ENCODE assay signal across 7 mouse cellular contexts in genomic region chr7:107215723-107216122, GRCm38 (mm10). TPM values are rescaled to one million over a fixed set of nuclear protein-coding genes. Genes with fewer than 3 reads are reported as not detected.
A peak's percentile ranks its signal among the peaks of the same experiment; 100 is the strongest.
DNase-seq lines count a peak whose midpoint lies in the region; ATAC-seq and TF ChIP-seq lines count a peak whose summit lies in the region.

No protein-coding gene starts in this region.

- peak; percentile 62; the same call in 1 of the 2 replicates for TF ChIP-seq CTCF in cortical plate, adult 2 months (IDR thresholded peaks at IDR 0.05; ENCODE audit: extremely low read depth, insufficient read depth, low read length)

- no peak for TF ChIP-seq POLR2A in cortical plate, adult 2 months (IDR thresholded peaks at IDR 0.05; ENCODE audit: extremely low read depth, insufficient read depth, low read length)

- H3K4me1 ChIP-seq in cortical plate, adult 2 months (ENCODE audit: control insufficient read depth, insufficient read depth, low read length), result no peaks in the 10 kb centered on the region
- no peaks in the 10 kb centered on the region for H3K4me1 ChIP-seq in kidney, embryonic 14.5 days (ENCODE audit: control insufficient read depth, insufficient read depth, low read length)

- no peak overlapping the region for H3K4me3 ChIP-seq in cortical plate, adult 2 months (ENCODE audit: insufficient read depth, low read length)
- H3K4me3 ChIP-seq in kidney, embryonic 14.5 days (ENCODE audit: low read length), result no peak overlapping the region

- no peak overlapping the region for H3K27ac ChIP-seq in cortical plate, adult 2 months (ENCODE audit: insufficient read depth, low read length)
- H3K27ac ChIP-seq in kidney, embryonic 14.5 days (ENCODE audit: low read depth, low read length), result no peak overlapping the region

- H3K27me3 ChIP-seq in kidney, embryonic 14.5 days (ENCODE audit: control insufficient read depth, insufficient read depth, low read length), result peaks cover 13% of the 10 kb centered on the region; the same call in 1 of the 2 replicates

- no peaks in the 10 kb centered on the region for H3K9me3 ChIP-seq in kidney, embryonic 14.5 days (ENCODE audit: control insufficient read depth, low read length)

- H3K36me3 ChIP-seq in kidney, embryonic 14.5 days (ENCODE audit: control insufficient read depth, insufficient read depth, low read length), result no peaks in the 10 kb centered on the region

- peak; percentile 9 for DNase-seq in right cerebral cortex, adult 18-20 months
- DNase-seq in right cerebral cortex, postnatal 36 days (ENCODE audit: low spot score in 2 of 2), result no peak
- peak; percentile 44 for DNase-seq in retina, postnatal 1 day
- no peak for DNase-seq in yolk sac, embryonic 10.5 days (ENCODE audit: low spot score)
- DNase-seq in Muller cell, postnatal 12 days (ENCODE audit: inconsistent ontology term), result no peak

- no peak overlapping the region for H3K4me2 ChIP-seq in kidney, embryonic 14.5 days (replicated peaks; ENCODE audit: low read depth, low read length)

- H3K9ac ChIP-seq in kidney, embryonic 14.5 days (ENCODE audit: low read depth, low read length), result no peak overlapping the region

- peak; percentile 76; the same call in 1 of the 2 replicates for ATAC-seq in kidney, embryonic 14.5 days (ENCODE audit: low FRiP score, low TSS enrichment)

RNA-seq across cellular contexts. Expression of gene Rbmxl2, which starts 6.5 kb away (rescaled TPM):
- polyA plus RNA-seq in cortical plate, adult 2 months (2012; rRNA removed), result not detected in 2 replicates
- not detected in 2 replicates for polyA plus RNA-seq in kidney, embryonic 14.5 days (2014; fragmentation: Nextera tagmentation; extraction: Ambion mirVana)

RNA-seq across cellular contexts. Expression of gene Nlrp14, which starts 48.9 kb away (rescaled TPM):
- not detected in 2 replicates for polyA plus RNA-seq in cortical plate, adult 2 months (2012; rRNA removed)
- not detected in 2 replicates for polyA plus RNA-seq in kidney, embryonic 14.5 days (2014; fragmentation: Nextera tagmentation; extraction: Ambion mirVana)

Comparison
In these comparisons a context has a peak if more than half of its experiments do, and no peak if none do; other contexts are left out.
1. DNase-seq: peak in right cerebral cortex, adult 18-20 months (single experiment) and retina, postnatal 1 day (single experiment); none in right cerebral cortex, postnatal 36 days (0 of 2), yolk sac, embryonic 10.5 days (single experiment) and Muller cell, postnatal 12 days (single experiment).